Mouse (Mus musculus) midbrain, embryonic 10.5 days (tissue): Measurements from ENCODE around the gene Slc39a5. TPM values are rescaled to one million over a fixed set of nuclear protein-coding genes. Genes with fewer than 3 reads are reported as not detected.

Experiments
- DNase-seq: peaks from one replicate; pipeline ENCODE4 v3.0.0-alpha.2; 2017; ENCODE audit warnings: low spot score
- H3K27ac ChIP-seq: fragments of 300-500 bp; sonication (generic); replicated peaks from 2 replicates; pipeline ENCODE4 v1.5.1; 2016; ENCODE audit warnings: mild to moderate bottlenecking
- H3K27me3 ChIP-seq: fragments of 300-500 bp; sonication (generic); 2 replicates; pipeline ENCODE4 v1.6.1; 2016; ENCODE audit warnings: low read depth, mild to moderate bottlenecking; ENCODE audit not compliant: poor library complexity, severe bottlenecking
- H3K36me3 ChIP-seq: fragments of 300-500 bp; sonication (generic); 2 replicates; pipeline ENCODE4 v1.6.1; 2016; ENCODE audit warnings: mild to moderate bottlenecking, moderate library complexity
- H3K4me1 ChIP-seq: fragments of 300-500 bp; sonication (generic); 2 replicates; pipeline ENCODE4 v1.6.1; 2016
- H3K4me3 ChIP-seq: fragments of 300-500 bp; sonication (generic); 2 replicates; pipeline ENCODE4 v1.5.1; 2016; ENCODE audit warnings: mild to moderate bottlenecking, moderate library complexity
- H3K9me3 ChIP-seq: fragments of 300-500 bp; sonication (generic); replicated peaks from 2 replicates; pipeline ENCODE4 v1.6.1; 2016; ENCODE audit warnings: mild to moderate bottlenecking
- WGBS: fragments of 180-500 bp; shearing (Covaris S2); methylation state at CpG from one replicate; pipeline ENCODE4 v1.1.7; 2016; 5-methylcytosine and 5-hydroxymethylcytosine counted together
- polyA plus RNA-seq: library from polyadenylated mRNA; unstranded; fragments of >200 nt; fragmentation: Nextera tagmentation; extraction: Ambion mirVana; gene quantifications from 2 replicates; pipeline ENCODE4 v1.2.1, GENCODE M21; 2016

Gene Slc39a5
- polyA plus RNA-seq, 1 experiment from 2014 or later: 0.06 TPM

GRCm38 (mm10) chr10:128403931-128404330 is 2.9 kb upstream of the Slc39a5 start:
- Histone ChIP-seq H3K27me3 (no peaks in the 10 kb centered on the region), H3K36me3 (peaks cover 68% of the 10 kb centered on the region), H3K4me3 (no peak overlapping the region), H3K4me1 (peaks cover 29% of the 10 kb centered on the region), H3K9me3 (no peaks in the 10 kb centered on the region), H3K27ac (no peak overlapping the region)
- no peak for DNase-seq
- WGBS: 90% methylated on average over 7 of the region's 7 CpGs

GRCm38 (mm10) chr10:128401638-128402037 is 609 bp upstream of the Slc39a5 start:
- no peaks in the 10 kb centered on the region for H3K27me3 ChIP-seq
- no peak for DNase-seq
- peak overlapping the region; percentile 11; the same call in 1 of the 2 replicates for H3K4me3 ChIP-seq
- peaks cover 62% of the 10 kb centered on the region for H3K36me3 ChIP-seq
- H3K9me3 ChIP-seq: no peaks in the 10 kb centered on the region
- H3K4me1 ChIP-seq: peaks cover 31% of the 10 kb centered on the region
- 82% methylated on average over 9 of the region's 9 CpGs for WGBS
- no peak overlapping the region; the same call in 1 of the 2 replicates for H3K27ac ChIP-seq

GRCm38 (mm10) chr10:128400338-128400737 is 691 bp downstream of the Slc39a5 start:
- DNase-seq: no peak
- Histone ChIP-seq H3K27me3 (no peaks in the 10 kb centered on the region), H3K9me3 (no peaks in the 10 kb centered on the region), H3K27ac (no peak overlapping the region), H3K4me3 (no peak overlapping the region), H3K4me1 (peaks cover 39% of the 10 kb centered on the region), H3K36me3 (peaks cover 62% of the 10 kb centered on the region)
- WGBS: 30% methylated on average over 5 of the region's 5 CpGs

- Histone ChIP-seq H3K9me3 (no peaks in the 10 kb centered on the region), H3K36me3 (peaks cover 70% of the 10 kb centered on the region), H3K4me3 (no peak overlapping the region), H3K27me3 (no peaks in the 10 kb centered on the region), H3K27ac (peak overlapping the region; percentile 67), H3K4me1 (peaks cover 51% of the 10 kb centered on the region)
- no peak for DNase-seq
- WGBS: 68% methylated on average over 7 of the region's 7 CpGs
Observed at GRCm38 (mm10) chr10:128397466-128397865, 3.6 kb downstream of the Slc39a5 start.

GRCm38 (mm10) chr10:128396716-128397264 is 4.2 kb downstream of the Slc39a5 start:
- H3K4me3 ChIP-seq: no peak overlapping the region
- H3K27ac ChIP-seq: no peak overlapping the region
- H3K36me3 ChIP-seq: peaks cover 70% of the 10 kb centered on the region

GRCm38 (mm10) chr10:128396017-128396673 is 4.9 kb downstream of the Slc39a5 start:
- 78% methylated on average over 11 of the region's 11 CpGs for whole genome bisulfite sequencing
- Histone ChIP-seq H3K27me3 (no peaks in the 10 kb centered on the region), H3K4me1 (peaks cover 46% of the 10 kb centered on the region), H3K27ac (no peak overlapping the region), H3K9me3 (no peaks in the 10 kb centered on the region), H3K36me3 (peaks cover 70% of the 10 kb centered on the region), H3K4me3 (no peak overlapping the region)
- no peak for DNase-seq

More at GRCm38 (mm10) chr10:128396716-128397264, 4.2 kb downstream of the Slc39a5 start:
- WGBS: 69% methylated on average over 10 of the region's 10 CpGs
- Histone ChIP-seq H3K4me1 (peaks cover 51% of the 10 kb centered on the region), H3K9me3 (no peaks in the 10 kb centered on the region), H3K27me3 (no peaks in the 10 kb centered on the region)
- no peak for DNase-seq

- WGBS: 84% methylated on average over 6 of the region's 6 CpGs
- DNase-seq: no peak
- Histone ChIP-seq H3K27me3 (no peaks in the 10 kb centered on the region), H3K9me3 (no peaks in the 10 kb centered on the region), H3K36me3 (peaks cover 100% of the 10 kb centered on the region), H3K4me3 (no peak overlapping the region), H3K4me1 (peaks cover 23% of the 10 kb centered on the region), H3K27ac (no peak overlapping the region)
Observed at GRCm38 (mm10) chr10:128391850-128392249, 9.2 kb downstream of the Slc39a5 start.

GRCm38 (mm10) chr10:128390366-128390765 is 10.7 kb downstream of the Slc39a5 start:
- DNase-seq: no peak
- Histone ChIP-seq H3K4me1 (peaks cover 12% of the 10 kb centered on the region), H3K36me3 (peaks cover 100% of the 10 kb centered on the region), H3K4me3 (no peak overlapping the region), H3K9me3 (no peaks in the 10 kb centered on the region), H3K27ac (no peak overlapping the region), H3K27me3 (no peaks in the 10 kb centered on the region)
- 93% methylated on average over 12 of the region's 12 CpGs for WGBS

GRCm38 (mm10) chr10:128389570-128389969 is 11.5 kb downstream of the Slc39a5 start:
- no peak overlapping the region for H3K27ac ChIP-seq
- H3K9me3 ChIP-seq: no peaks in the 10 kb centered on the region
- WGBS: 84% methylated on average over 6 of the region's 6 CpGs
- DNase-seq: no peak
- no peaks in the 10 kb centered on the region for H3K27me3 ChIP-seq
- H3K4me3 ChIP-seq: no peak overlapping the region
- peaks cover 9% of the 10 kb centered on the region for H3K4me1 ChIP-seq
- H3K36me3 ChIP-seq: peaks cover 100% of the 10 kb centered on the region

- Histone ChIP-seq H3K27ac (no peak overlapping the region), H3K27me3 (no peaks in the 10 kb centered on the region), H3K9me3 (no peaks in the 10 kb centered on the region), H3K36me3 (peaks cover 100% of the 10 kb centered on the region), H3K4me3 (no peak overlapping the region), H3K4me1 (peaks cover 8% of the 10 kb centered on the region)
- no peak for DNase-seq
- 91% methylated on average over 14 of the region's 14 CpGs for WGBS
Observed at GRCm38 (mm10) chr10:128388941-128389340, 12.1 kb downstream of the Slc39a5 start.

GRCm38 (mm10) chr10:128385902-128386301 is 15.1 kb downstream of the Slc39a5 start:
- no peak for DNase-seq
- H3K36me3 ChIP-seq: peaks cover 100% of the 10 kb centered on the region
- WGBS: 92% methylated on average over 7 of the region's 7 CpGs

GRCm38 (mm10) chr10:128382482-128382881 is 18.5 kb downstream of the Slc39a5 start:
- H3K27ac ChIP-seq: no peak overlapping the region
- DNase-seq: no peak
- no peaks in the 10 kb centered on the region for H3K27me3 ChIP-seq
- H3K9me3 ChIP-seq: no peaks in the 10 kb centered on the region
- peaks cover 97% of the 10 kb centered on the region for H3K36me3 ChIP-seq
- 0 out of 2 replicates have a peak overlapping the region, but pooled peaks have one; percentile 7 for H3K4me3 ChIP-seq
- peaks cover 19% of the 10 kb centered on the region for H3K4me1 ChIP-seq
- WGBS: 87% methylated on average over 8 of the region's 8 CpGs

More at GRCm38 (mm10) chr10:128385902-128386301, 15.1 kb downstream of the Slc39a5 start:
- H3K4me3 ChIP-seq: no peak overlapping the region
- H3K27ac ChIP-seq: no peak overlapping the region
- H3K4me1 ChIP-seq: no peaks in the 10 kb centered on the region
- no peaks in the 10 kb centered on the region for H3K27me3 ChIP-seq
- no peaks in the 10 kb centered on the region for H3K9me3 ChIP-seq

- Histone ChIP-seq H3K36me3 (peaks cover 78% of the 10 kb centered on the region), H3K9me3 (no peaks in the 10 kb centered on the region), H3K27ac (no peak overlapping the region), H3K27me3 (no peaks in the 10 kb centered on the region), H3K4me1 (peaks cover 30% of the 10 kb centered on the region), H3K4me3 (0 out of 2 replicates have a peak overlapping the region, but pooled peaks have one; percentile 9)
- DNase-seq: no peak
- 89% methylated on average over 5 of the region's 5 CpGs for WGBS
Observed at GRCm38 (mm10) chr10:128380565-128380964, 20.5 kb downstream of the Slc39a5 start.
